Mouse (Mus musculus) T-helper 2 cell (primary cell): Measurements from ENCODE around the gene Foxc2.

Experiments
- in situ Hi-C: fragments of 300-600 bp; cut with MboI, MseI; formaldehyde crosslinking; loops from one replicate; pipeline ENCODE4 v1.15.1; 2025; ENCODE audit warnings: high pct_unique_total_duplicates

Gene Foxc2

GRCm38 (mm10) chr8:121117906-121118305 lies 1.9 kb downstream of the Foxc2 start:
- in situ Hi-C loops = no loop called here

GRCm38 (mm10) chr8:121118634-121119420 lies 2.9 kb downstream of the Foxc2 start:
- in situ Hi-C loops = no loop called here

DNA sequence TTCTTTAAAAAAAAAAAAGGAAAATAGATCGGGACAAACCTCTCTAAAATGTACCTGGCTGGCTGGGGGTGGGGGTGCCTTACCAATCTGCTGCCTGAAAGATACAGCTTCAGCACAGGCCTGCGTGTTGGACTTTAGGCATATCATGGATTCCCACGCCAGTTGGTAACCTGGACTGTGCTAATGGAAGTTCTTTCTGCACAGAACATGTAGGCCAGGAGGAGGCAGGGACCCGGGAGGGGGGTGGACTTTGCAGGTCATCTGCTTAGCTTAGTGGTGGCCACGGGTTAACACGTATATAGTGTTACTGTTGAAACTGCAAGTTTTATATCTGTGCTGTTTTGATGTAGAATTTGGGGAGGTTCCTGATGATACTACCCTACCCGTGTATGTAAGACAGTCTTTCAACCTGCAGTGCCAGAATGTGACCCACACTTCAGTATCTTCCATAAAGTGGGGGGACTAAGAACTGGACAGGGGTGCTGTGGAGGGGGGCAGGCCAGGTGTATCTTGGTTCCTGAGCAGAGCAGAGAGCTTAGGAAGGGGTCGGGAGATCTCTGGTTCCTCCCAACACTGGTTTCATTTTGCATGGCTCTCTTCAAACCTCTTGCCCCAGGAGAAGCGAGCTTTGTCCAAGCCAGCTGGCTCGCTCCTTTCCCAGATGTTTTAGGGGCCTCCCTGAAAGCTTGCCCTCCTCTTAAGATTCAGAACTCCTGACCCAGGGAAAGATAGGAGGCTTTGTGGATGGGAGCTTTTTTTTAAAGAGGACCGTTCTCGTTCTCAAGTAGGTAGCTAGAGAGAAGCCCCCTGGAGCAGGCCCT lies 3.9 kb downstream of the Foxc2 start:
- in situ Hi-C loops = loop anchor here (10.0 kb wide), 1 partner anchor 1405 kb away; no protein-coding TSS in a partner anchor

DNA sequence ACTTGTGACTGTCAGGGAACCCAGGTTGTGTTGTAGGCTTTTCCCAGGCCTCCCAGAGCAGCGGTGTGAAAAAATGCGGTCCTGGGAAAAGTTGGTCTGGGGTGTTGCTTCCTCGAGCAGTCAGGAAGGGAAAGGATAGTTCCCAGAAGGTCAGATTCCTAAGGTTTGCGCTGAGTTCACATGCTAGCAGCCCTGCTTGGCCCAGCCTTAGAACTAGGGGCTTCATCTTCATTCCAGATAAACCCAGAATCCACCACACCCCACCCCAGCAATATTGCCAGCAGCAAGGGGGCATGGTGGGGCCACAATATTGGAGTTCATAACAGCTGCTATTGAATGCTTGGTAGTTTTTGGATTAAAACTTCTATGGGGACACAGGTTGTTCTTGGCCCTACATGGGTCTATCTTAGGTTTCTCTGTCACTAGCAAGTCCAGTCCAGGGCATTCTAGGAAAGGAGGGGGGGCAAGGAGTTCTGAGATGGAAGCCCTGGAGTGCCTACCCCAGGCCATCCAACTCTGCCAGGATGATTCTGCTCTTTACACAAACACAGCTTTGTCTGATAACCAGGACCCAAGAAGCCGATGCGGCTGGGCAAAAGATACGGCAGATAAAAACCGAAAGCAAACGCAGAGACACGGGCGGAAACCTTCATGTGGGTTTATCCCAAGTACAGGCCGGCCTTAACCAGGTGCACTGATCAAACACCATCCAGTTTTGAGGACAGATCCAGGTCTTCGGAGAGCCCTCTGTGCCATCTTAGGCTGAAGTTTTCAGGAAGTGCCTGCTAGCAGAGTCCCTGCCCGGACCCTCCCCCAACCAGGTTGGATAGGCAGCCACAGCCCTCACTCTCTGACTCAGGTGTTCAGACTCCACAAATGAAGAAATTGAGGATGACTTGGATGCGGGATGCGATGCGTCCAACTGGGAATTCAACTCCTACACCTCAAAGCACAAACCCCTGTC lies 4.8 kb downstream of the Foxc2 start:
- in situ Hi-C loops = loop anchor here (10.0 kb wide), 1 partner anchor 1404 kb away; no protein-coding TSS in a partner anchor

DNA sequence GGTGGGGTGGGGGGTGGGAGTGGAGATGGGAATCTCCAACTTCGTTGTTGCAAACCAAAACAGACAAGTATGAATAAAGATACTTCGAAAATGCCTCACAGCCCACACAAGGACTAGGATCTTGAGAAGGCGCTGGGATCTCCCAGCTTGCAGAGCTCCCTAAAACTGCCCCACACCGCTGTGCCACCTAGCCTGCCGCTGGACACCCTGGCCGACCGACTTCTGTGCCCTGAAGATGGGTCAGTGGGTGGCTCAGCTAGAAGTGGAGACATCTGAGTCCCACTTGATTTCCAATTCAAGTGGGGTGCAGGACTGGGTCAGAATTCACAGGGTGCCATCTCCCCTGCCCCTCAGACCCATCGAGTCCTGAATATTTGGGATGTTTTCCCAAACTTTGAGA lies 5.7 kb downstream of the Foxc2 start:
- in situ Hi-C loops = loop anchor here (10.0 kb wide), 1 partner anchor 1403 kb away; no protein-coding TSS in a partner anchor

GRCm38 (mm10) chr8:121122368-121122767 lies 6.4 kb downstream of the Foxc2 start:
- in situ Hi-C loops = loop anchor here (10.0 kb wide), 1 partner anchor 1402 kb away; no protein-coding TSS in a partner anchor

GRCm38 (mm10) chr8:121123113-121123512 lies 7.1 kb downstream of the Foxc2 start:
- in situ Hi-C loops = loop anchor here (10.0 kb wide), 1 partner anchor 1402 kb away; no protein-coding TSS in a partner anchor

- in situ Hi-C loops = loop anchor here (10.0 kb wide), 1 partner anchor 1400 kb away; no protein-coding TSS in a partner anchor
Measured at GRCm38 (mm10) chr8:121124547-121125239, 8.7 kb downstream of the Foxc2 start.

- in situ Hi-C loops = loop anchor here (10.0 kb wide), 1 partner anchor 1399 kb away; no protein-coding TSS in a partner anchor
Measured at GRCm38 (mm10) chr8:121125311-121125876, 9.4 kb downstream of the Foxc2 start.

- in situ Hi-C loops = loop anchor here (10.0 kb wide), 1 partner anchor 1399 kb away; no protein-coding TSS in a partner anchor
Measured at GRCm38 (mm10) chr8:121126191-121126590, 10.2 kb downstream of the Foxc2 start.

DNA sequence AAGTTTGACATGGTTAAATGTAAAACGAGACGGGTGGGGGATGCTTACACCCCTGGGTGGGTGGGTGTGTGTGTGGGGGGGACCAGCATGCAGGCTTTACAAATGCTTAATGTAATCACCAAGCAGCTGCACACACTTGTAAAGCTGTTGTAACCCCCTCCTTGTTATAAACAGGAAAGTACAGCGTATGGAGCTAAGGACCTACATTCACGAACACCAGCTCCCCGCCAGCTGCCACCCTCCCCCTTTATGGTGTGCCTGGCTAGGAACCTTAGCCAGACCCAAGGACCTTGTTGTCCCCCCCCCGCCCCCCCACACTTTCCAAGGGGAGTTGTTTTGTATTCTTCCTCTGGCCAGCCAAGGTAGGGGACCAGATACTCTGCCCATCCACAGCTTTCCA lies 10.7 kb downstream of the Foxc2 start:
- in situ Hi-C loops = loop anchor here (10.0 kb wide), 1 partner anchor 1398 kb away; no protein-coding TSS in a partner anchor

GRCm38 (mm10) chr8:121127291-121127701 lies 11.3 kb downstream of the Foxc2 start:
- in situ Hi-C loops = loop anchor here (10.0 kb wide), 1 partner anchor 1398 kb away; no protein-coding TSS in a partner anchor

DNA sequence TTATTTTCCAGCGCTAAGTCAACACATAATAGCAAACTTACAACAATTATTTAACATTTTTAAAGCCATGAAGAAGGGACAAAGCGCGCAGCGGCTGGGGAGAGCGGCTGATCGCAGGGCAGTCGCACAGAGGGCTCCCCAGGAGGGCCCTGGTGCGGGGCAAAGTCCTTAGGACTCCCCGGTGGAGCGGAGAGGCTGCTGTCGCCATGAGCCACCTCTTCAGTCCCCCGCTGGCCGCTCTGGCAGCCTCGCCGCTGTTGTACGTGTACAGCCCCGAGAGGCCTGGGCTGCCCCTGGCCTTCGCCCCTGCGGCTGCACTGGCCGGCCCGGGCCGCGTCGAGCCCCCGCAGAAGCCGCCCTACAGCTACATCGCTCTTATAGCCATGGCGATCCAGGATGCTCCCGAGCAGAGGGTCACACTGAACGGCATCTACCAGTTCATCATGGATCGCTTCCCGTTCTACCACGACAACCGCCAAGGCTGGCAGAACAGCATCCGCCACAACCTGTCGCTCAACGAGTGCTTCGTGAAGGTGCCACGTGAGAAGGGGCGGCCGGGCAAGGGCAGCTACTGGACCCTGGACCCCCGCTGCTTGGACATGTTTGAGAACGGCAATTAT lies 11.9 kb downstream of the Foxc2 start, which contains the start of gene Foxl1:
Gene Foxl1 (plus strand): TSS at position 185 of the 620 bp plus-strand sequence.
- in situ Hi-C loops = loop anchor here (10.0 kb wide), 1 partner anchor 1397 kb away; no protein-coding TSS in a partner anchor

DNA sequence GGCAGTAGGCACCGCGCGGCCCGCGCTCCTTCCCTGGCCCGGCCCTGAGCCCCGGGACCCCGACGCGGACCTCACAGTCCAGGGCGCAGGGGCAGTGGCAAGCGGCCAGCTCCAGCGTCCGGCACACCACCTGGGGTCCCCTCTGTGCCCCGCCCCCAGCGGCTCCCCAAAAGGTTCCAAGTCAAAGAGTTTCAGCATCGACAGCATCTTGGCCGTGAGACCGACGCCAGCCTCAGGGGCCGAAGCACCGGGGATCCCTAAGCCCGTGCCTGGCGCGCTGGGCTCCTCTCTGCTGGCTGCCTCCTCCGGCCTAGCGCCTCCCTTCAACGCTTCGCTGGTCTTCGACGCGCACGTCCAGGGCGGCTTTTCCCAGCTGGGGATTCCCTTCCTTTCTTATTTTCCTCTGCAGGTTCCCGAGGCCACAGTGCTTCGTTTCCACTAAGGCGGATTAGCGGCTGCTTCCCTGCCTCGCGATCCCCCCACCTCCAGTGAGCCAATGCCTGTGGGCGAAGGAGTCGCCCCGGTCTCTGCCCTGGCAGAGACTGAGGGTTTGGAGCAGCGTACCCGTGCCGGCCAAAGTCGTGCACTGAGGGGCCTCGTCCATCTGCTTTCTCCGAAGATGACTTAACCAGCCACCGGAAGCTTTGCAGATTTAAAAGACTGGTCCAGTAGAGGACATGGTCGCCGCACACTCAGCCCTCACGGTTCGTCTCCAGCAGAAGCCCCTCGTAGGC lies 12.7 kb downstream of the Foxc2 start:
- in situ Hi-C loops = loop anchor here (10.0 kb wide), 1 partner anchor 1396 kb away; no protein-coding TSS in a partner anchor

DNA sequence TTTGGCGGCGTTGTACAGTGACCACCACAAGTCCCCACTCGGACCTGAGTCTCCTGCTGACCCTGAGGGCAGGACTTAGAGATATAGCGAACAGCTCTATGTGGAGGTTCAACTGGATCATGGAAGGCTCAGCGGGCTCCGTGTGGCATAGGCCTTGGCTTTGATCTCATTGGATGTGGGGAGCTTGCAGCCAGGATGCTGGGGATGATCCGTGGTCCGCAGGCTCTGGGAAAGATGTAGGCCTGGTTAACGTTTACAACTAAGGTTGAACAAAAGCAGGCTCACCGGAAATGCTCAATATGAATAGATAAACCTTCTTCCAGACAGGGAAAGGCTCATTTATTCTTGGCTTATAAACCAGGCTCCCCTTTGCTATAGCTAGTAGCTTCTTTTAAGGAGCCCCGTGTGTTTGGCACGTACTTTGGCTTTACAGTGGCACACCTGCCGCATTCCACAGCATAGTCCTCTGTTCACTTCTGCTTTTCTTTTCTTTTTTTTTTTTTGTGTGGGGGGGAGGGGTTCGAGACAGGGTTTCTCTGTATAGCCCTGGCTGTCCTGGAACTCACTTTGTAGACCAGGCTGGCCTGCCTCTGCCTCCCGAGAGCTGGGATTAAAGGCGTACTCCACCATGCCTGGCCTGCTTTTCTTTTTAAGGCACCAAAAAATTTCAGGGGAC lies 13.4 kb downstream of the Foxc2 start:
- in situ Hi-C loops = loop anchor here (10.0 kb wide), 1 partner anchor 1395 kb away; no protein-coding TSS in a partner anchor

GRCm38 (mm10) chr8:121130522-121130921 lies 14.6 kb downstream of the Foxc2 start:
- in situ Hi-C loops = no loop called here

GRCm38 (mm10) chr8:121132961-121133513 lies 17.1 kb downstream of the Foxc2 start:
- in situ Hi-C loops = no loop called here
